Mouse (Mus musculus): ENCODE data around the gene Atxn2.
A peak's percentile ranks its signal among the peaks of the same experiment; 100 is the strongest.

The Atxn2 gene

DNA sequence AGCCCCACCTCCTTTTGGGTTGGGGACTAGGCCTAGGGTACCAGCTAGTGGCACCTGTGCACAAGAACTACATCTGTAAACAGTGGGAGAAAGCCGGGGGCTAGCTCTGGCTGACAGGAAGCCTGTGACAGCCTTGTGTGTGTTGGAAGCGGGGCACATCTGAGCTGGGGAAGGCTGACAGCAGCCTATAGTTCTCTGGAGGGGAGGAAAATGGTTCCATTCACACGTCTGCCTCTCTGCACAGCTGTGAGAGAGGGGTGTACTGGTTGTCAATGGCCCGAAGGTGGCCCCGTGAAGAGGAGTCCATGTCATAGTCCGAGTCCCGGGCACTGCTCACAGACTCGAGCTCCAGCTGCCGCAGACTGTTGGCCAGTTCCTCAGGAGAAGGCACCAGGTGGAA, 106.4 kb downstream of the Atxn2 start:
- DNase-seq (ENCODE audit: low spot score), result no peak

DNA sequence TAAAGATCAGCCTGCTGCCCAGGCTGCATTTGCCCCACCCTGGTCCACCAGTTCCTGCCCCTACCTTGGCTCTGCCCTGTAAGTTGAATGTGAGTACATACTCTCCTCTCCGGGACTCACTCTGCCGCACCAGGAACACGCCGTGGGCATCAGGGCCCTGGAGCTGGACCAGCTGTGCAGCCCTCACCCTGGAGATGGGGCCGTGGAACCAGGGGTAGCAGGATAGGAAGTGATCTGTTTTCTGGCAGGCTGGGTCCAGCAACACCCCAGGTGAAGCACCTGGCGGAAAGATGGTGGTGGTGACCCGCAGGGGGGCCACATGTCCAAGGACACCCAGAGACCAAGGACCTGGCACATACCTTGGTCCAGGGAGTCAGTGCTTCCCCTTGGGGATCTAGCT, 107.3 kb downstream of the Atxn2 start:
- no peak for DNase-seq (ENCODE audit: low spot score)

DNA sequence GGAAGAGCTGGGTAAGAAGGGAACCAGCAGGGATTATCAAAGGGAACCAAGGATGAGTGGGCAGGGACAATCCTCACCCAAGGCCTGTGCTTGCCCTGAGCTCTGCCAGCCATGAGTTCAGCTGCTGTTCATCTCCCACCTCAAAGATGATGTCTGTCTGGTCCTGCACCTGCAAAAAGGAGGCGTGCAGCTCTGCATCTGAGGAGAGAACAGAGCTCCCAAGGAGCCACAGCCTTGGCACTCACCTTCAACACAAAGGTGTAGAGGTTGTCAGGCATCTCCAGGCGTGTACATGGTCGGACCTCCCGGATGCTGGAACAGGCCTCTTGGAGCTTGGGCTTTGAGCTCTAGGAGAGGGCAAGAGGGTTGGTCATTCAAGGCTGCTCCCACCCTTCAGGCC, 107.7 kb downstream of the Atxn2 start:
- no peak for DNase-seq (ENCODE audit: low spot score)

DNA sequence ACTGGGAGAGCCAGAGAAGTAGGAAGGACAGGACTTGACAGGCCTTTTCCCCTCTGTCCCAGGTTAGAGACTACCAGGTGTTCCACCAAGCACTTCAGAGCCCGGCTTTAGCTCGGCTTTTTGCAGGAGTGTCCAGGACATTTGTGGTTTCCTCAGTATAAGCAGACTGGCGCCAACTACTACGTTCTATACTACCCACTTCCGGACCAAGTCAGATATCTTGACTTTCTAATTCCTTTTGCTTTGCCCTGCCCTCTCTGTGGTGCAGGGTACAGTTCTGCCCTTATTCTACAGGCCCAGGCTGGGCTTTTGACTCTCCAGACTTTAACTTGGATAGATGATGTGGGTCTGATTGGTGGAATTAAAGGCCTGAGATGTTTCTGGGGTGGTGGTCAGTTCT, 108.4 kb downstream of the Atxn2 start:
- DNase-seq (ENCODE audit: low spot score), result no peak

DNA sequence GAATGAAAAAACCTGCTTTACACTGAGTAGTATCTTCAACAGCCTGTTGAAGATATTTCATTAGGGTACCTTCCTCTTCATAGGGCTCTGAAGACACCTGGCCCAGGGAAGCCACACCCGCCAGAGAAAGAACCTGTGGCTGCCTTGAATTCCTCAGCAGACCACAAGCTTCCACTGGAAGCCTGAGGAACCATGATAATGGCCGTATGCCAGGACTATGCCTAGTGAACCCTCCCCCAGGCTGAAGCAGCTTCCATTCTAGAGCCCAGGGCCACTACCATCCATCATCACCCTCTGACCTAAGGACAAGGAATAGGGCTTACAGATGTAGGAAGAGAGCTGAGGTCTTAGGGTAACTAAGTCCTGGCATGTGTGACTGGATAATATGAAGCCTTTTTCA, 109.0 kb downstream of the Atxn2 start:
- no peak for DNase-seq (ENCODE audit: low spot score)

DNA sequence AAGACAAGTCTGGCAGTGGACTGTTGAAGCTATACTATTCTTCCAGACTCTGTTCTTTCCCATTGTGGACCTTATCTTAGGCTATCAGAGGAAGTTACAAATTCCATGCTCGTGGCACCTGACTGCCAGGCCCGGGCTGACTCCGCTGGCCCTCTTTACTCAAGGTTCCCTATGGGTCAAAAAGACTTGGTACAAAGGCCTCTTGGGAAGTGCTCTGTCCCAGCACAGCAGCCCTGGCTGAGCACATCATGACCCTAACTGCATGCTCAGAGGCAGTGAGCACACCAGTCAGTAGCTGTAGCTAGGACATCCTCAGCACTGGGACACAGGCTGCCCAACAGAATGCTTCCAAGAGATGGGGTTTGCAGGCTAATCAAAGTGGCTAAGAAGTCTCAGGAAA, 109.5 kb downstream of the Atxn2 start:
- no peak for DNase-seq (ENCODE audit: low spot score)

DNA sequence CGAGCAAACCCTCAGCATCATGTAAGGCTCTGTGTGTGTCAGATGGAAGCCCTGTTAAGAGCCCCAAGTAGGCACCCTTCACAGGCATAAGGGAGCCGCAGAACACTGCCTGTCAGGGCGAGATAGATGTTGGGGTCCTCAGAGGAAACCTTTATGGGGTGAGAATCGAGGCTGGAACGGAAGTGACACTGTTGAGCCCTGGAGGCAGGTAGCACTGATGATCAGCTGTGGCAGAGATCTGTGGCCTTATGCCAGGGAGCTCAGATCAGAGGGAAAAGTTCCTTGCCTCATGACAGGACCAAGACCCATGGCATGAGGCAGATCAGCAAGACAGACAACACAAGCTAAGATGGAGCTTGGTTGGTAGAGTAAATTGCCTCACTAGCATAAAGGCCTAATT, 110.0 kb downstream of the Atxn2 start:
- no peak for DNase-seq (ENCODE audit: low spot score)

DNA sequence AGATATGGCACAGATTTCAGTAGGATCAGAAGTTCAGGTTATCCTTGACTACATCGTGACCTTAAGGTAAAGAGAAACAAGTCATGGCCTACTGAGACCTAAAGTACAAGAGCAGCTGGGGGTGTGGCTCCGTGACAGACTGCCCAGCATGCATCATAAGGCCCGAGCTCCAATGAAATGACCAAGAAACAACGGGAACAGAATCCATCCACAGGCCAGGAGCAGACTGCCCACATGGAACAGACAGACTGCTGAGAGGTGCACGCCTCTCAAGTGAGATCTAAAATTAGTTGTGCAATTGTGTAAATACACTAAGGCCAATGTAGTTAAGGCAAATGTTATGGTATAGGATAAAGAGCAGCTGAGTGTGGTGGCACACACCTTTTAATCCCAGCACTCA, 110.4 kb downstream of the Atxn2 start:
- no peak for DNase-seq (ENCODE audit: low spot score)

DNA sequence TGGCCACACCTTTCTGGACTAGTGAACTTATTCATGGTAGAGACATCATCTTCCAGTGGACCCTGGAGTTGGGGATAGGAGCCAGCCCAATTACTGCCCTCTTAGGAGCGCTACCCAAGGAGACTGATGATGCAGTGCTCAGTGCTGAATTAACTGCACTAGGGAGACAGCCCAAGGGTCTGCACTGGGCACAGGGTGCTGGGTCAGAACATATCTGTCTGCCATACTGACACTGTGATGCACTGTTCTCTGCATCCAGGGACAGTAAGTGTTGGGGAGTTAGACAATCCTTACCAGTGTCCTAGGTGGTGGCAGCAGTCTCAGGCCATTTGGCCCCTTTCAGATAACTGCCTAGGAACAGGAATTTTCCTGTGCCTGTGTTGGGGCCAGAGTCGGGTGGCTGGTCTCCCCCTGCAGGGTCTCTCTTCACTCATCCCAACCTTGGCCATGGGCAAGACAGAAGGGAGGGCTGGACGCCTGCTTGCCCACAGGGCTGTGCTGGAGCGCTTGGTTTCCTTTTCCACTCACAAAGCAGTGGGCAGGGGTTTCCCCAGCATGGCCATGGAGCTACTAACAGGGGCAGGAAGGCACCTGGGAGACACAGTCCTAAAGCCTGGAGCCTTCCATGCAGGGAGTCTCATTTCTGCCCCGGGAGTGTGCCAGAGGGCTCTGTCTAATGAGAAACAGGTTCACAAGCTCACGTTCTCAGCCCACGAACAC, 111.8 kb downstream of the Atxn2 start:
- DNase-seq (ENCODE audit: low spot score), result no peak

DNA sequence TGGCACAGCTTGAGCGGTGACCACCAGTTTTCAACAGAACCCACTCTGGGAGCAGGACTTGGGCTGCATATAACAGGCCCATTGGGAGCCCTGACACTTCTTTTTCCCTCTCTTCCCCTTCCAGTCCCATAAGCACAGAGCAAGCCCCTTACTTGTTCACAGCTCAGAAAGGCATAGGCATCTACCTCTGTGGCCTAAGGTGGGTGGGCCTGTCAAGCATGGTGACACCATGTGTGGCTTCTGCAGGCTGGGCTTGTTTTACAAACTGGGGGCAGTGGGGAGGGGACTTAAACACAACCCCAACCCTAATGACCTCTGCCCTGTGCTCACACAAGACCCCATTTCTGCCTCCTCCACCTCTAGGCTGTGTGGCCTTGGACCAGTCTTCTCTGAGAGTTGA, 112.5 kb downstream of the Atxn2 start:
- no peak for DNase-seq (ENCODE audit: low spot score)

DNA sequence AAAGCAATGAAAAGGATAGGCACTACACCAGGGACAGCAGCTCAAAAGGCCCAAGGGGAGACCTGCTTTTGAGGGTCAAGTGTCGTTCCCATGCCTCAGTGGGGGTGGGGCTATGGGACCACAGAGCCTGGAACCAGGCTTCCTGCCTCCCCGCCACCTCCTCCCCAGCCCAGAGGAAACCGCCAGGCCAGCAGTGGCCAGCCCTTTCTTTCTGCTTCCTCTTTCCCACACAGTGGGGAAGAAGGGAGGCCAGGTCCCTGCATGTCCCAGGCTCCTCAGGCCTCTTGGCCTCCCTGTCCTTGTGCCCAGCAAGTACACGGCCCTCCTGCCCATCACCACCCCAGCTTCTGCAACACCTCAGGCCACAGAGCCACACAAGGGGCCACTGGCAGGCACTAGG, 113.0 kb downstream of the Atxn2 start:
- DNase-seq (ENCODE audit: low spot score), result no peak

DNA sequence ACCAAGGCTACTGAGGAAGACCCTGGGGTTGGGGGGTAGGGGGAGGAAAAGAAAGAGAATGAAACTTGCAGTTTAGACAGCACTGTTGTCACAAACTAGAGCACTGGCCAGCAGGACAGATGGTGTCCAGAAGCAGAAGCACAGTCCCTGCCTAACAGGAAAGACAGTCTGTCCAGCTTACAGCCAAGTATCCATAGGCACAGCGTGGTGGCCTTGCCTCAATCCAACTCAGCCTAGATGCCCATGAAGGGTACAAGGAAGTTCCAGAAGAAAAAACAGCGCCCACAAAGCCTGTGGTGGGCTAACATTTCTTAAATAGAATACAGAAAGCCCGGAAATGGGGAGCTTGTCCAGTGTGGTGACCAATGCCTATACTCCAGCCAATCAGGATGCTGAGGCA, 114.5 kb downstream of the Atxn2 start:
- DNase-seq (ENCODE audit: low spot score), result no peak

DNA sequence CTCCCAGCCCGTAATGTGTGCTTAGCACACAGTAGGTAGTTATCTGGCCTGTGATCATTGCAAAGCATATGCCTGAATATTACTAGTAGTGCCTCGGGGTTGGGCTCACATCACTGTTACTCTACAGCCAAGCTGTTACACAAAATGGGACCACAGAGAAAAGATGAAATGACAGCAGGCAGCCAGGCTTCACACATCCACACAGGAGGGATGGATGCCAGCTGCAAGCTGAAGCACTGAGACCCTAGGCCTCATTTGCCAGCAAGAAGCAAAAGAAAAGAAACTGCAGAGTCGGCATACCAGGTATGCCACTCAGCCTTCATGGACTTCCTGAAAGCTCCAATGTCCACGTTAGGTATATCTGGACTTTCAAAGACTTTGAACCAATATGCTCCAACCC, 116.7 kb downstream of the Atxn2 start:
- DNase-seq (ENCODE audit: low spot score), result no peak

DNA sequence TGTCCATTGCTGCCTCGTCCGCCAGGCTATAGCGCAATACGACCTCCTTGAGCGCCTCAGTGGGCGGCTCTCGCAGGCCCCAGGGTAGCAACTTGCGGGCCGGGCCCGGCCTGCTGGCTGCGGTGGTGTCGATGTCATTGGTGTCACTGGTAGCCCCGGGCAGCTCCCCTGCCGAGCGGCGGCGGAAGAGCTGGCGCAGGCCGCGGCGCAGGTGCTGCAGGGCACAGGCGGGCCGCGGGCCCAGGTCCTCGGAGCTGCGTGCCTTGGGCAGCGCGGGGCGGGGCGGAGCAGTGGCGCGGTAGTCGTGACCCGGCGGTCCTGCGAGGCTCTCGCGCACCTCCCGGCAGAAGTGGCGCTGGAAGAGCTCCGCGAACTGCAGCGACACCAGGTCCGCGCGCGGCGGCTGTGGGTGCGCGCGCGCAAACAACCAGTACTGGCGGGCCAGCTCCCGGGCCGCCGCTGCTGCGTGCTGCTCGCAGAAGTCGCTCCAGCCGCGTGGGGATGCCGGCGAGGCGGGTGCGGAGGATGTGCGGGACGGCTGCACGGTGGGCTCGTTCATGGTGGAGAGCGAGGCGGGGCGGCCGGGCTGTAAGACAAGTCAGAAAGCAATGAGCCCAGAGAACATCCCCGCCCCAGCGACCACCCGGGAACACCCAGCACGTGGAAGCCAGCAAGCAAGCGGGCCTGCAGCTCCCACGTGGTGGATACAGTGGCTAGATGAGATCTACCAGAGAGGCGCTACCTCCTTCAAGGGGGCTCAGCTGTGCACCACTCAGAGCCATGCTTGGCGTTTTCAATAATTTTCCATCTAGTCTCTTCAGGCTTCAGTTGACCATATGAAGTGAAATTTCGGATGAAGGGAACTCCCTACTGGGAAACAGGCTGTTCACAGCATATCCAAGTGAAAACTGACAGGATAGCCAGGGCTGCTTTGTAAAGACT, 117.6 kb downstream of the Atxn2 start:
- no peak for DNase-seq (ENCODE audit: low spot score)

DNA sequence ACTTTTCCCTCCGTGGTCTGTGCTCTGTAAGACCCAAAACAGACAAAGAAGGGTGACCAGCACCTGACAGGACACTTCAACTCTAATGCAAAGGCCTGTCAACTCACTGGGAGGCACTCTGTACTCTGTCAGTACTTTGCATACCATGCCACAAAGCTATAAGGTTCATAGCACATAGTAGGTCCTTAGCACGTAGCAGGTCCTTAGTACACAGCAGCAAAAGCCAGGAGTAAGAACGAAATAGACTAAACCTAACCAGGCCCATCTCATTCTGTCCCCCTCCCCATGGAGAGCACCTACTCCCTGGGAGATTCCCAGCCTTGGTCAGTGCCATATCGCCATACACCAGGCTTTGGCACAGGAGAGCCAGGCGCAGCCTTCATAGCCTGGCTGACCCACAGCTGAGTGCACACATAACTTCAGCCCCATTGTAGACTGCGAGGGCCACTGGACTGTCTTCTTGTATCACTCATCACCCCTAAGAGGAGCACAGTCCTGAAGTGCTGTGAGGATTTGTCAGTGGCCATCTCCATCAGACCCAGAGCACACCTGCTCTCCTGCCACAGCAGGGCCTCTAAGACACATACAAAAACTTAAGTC, 120.0 kb downstream of the Atxn2 start:
- DNase-seq (ENCODE audit: low spot score), result no peak

DNA sequence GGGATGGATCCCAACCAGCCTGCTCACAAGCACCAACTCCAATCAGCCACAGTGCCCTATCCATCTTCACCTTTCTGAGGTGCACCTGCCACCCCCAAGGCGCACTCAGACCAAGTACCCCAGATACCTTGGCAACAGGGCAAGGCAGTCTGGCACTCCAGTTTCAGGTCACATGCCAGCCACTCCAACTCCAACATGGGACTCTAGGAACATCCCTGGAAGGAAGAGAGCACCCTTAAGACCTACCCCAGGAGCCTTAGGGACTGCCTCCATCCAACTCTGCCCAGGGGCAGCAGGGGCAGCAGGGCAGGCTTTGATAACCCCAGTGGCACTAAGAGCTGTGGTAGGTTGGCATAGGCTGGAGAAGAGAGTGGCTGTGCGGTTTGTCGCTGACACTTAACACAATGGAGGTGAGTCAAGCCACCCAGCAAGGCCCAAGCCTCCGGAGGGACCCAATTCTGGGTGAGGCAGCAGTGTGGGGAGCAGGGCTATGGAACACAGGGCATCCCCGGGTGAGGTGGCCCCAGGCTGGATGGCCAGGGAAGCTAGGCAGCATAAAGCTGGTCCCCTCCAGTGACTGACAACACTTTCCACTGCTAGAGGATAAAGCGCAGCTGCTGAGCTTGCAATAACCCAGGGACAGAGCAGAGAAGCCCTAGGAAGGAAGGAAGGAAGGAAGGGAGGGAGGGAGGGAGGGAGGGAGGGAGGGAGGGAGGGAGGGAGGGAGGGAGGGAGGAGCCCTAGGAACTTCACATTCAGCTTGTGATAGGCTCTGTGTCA, 121.4 kb downstream of the Atxn2 start:
- no peak for DNase-seq (ENCODE audit: low spot score)

DNA sequence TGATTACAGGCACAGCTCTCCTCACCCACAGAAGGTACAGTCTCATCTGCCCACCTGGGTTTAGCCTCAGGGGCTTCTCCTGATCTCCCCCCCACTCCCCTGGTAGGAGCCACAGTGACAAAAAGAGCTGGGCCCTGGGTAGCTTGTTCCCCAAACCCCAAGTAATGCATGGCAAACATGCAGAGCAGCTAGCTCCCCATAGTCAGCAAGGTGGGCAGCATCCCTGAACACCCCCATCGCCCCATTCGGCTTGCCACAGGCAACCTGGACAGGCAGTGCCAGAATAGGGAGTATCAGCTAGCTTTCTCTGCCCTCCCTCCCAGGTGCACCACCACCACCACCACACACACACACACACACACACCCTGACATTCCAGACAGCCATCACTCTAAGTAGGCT, 122.0 kb downstream of the Atxn2 start:
- no peak for DNase-seq (ENCODE audit: low spot score)

DNA sequence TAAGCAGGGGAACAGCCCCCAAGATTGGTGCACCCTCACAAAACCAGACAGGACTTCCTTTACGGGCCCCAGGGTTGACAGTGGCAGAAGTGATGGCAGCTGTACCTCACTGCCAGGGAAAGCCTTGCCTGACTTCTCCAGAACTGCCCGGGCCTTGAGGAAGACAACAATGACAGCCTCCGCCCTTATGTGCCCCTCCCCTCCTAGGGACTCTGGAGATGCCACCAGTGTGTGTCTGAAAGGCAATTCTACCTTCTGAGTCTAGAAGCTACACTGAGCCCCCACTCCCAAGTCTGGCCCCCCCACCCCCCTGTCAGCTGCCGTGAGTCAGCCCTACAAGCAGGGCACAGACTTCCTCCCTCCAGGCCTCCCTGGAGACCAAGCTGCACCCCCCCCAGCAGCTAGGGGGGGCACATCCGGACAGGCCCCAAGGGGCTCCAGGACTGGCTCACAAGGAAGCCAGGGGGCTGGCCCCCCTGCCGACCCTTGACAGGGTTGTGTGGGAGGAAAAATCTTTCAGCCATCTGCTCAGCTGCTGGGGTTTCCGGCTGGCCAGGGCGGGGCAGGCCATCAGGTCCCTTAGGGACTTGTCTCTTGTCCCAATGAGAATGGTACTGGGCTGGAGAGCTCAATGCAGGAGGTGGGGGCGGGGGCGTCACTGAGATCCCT, 122.6 kb downstream of the Atxn2 start:
- DNase-seq (ENCODE audit: low spot score), result peak; percentile 45

DNA sequence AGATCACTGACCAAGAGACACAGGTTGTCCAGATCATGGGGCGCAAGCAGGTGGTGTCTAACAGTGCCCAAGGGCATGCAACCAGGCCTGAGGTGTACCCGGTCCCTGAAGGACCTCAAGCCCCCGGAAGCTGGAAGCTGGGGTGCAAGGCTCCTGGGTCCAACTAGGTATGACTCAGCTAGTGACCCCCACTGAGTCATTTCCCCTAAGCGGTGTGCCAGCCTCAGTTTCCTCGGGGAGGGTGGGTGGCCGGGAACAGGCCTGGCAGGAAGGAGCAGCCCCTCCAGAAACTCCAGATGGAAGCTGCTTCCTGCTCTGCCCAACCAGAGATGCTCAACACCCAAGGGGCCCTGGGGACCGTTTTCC, 123.1 kb downstream of the Atxn2 start:
- DNase-seq (ENCODE audit: low spot score), result no peak

DNA sequence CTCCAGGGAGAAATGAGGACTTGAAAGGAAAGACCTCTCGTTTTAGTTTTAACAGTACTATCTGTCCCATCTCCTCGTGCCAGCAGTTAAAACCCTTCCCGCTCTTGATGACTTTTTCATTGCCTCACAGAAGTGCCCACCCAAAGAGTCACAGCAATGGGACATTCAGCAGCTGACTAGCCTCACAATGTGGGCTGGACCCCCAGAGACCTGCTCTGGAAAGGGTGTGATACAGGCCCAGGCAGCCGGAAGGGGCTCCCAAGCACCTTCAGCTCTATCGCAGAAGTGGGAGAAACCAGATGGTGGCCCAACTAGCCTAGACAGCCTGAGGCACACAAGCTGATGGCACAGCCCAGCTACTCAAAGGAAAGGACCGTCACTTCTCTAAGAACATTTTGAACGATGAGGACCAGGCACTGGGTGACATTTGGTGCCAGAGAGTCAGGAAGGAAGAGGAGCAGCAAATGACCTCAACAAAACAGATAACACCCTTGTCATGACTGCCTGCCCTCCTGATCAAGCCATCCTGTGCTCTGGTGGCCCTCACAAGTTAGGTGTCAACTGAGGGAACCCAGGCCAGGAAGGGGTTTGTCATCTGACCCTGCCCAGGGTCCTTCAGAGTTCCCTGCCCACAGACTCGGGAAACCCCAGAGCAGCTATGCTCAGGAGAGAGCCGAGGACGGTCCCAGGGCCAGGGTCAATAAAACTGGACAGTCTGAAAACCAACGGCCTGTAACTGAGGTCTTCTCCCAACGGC, 124.0 kb downstream of the Atxn2 start:
- no peak for DNase-seq (ENCODE audit: low spot score)

All from yolk sac, embryonic 10.5 days (tissue).